Mouse (Mus musculus) layer of hippocampus, adult 11-12 months (tissue): ENCODE measurements at regions not wholly inside any gene's neighbourhood (a gene's known extent, or its start where the extent isn't known, plus 50 kb on each side); places are given as distances from the start of the nearest gene placed in this dataset.
"Not testable (repeated sequence)": the region's sequence is repeated elsewhere in the genome, so short reads cannot be mapped to it uniquely, and the experiment has no call there.

Source experiments
- DNase-seq: peaks from one replicate; pipeline ENCODE4 v3.0.0; 2022; ENCODE audit warnings: low spot score

GRCm38 (mm10) chr10:25695798-25696197 lies 159.7 kb upstream of the Smlr1 start:
- DNase-seq: no peak

GRCm38 (mm10) chr10:25681243-25681642 lies 145.2 kb upstream of the Smlr1 start:
- DNase-seq: peak; percentile 78

DNA sequence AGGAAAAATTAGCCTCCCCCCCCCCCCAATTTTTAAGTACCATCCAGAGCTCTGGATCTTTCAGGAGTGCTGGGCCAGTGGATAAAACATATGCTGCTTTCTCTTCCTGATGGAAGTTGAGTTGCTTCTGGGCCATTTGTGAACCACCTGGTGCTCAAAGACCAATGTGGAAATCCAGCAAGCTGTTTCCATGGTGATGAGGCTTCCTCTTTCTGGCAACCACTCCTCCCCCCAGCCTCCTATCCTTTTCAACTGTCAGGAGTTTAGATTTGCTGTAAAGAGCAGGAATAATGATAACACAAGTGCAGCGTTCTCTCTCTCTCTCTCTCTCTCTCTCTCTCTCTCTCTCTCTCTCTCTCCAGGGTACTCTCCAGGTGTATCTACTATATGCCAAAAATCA lies 141.8 kb upstream of the Smlr1 start:
- DNase-seq: peak; percentile 36

DNA sequence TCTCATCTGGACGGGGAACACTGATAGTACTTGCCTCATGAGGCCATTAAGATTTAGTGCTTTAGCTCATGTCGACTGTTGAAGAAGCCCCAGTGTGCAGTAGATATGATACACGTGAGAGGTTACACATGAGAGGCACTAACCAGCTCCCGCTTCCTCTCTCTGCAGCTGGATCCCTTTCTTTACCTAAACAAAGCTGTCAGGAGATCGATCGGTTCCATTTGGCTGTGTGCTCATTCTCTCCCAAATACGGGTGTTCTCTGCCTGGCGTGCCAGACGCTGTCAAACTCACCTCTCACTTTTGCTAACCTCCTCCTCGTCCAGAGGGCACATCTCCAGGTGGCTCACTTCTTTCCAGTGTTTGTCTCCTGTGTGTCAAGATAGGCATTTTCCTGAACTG lies 139.3 kb upstream of the Smlr1 start:
- DNase-seq: no peak

DNA sequence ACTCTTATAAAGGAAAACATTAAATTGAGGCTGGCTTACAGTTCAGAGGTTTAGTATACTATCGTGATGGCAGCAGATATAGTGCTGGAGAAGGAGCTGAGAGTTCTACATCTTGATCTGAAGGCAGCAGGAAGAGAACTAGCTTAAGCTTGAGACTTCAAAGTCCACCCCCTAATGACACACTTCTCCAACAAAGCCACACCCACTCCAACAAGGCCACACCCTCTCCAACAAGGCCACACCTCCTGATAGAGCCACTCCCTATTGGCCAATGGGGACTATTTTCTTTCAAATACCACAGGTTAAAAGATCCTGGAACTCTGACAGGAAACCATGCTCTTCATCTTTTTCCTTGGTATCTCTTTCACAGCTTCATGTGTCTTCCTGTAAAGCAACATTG lies 134.0 kb upstream of the Smlr1 start:
- DNase-seq: no peak

GRCm38 (mm10) chr10:25652742-25653563 lies 116.9 kb upstream of the Smlr1 start:
- DNase-seq: no peak

GRCm38 (mm10) chr10:25647740-25648139 lies 111.7 kb upstream of the Smlr1 start:
- no peak for DNase-seq

DNA sequence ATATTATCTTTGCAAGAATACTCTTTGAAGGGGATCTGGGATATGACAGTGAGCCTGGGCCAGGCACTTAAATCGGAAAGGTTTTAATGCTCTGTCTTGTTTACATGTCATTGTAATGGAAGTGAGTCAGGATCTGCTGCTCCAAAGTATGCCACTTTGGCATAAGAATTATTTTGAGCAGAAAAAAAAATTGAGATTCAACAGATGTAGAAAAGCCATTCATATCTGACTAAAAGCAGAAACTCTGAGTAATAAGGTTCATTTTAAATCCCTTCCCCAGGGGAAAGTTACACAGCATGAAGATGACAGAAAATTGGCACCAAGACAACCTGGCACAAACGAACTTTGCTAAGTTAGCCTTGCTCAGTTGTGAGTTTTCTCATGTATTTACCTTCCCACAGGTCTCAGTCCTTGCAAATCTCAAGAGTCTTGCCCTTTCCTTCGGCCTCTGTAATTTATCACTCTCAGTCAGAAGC lies 107.5 kb upstream of the Smlr1 start:
- DNase-seq: no peak

- DNase-seq: no peak
Measured at GRCm38 (mm10) chr10:25642079-25642696, 106.1 kb upstream of the Smlr1 start.

DNA sequence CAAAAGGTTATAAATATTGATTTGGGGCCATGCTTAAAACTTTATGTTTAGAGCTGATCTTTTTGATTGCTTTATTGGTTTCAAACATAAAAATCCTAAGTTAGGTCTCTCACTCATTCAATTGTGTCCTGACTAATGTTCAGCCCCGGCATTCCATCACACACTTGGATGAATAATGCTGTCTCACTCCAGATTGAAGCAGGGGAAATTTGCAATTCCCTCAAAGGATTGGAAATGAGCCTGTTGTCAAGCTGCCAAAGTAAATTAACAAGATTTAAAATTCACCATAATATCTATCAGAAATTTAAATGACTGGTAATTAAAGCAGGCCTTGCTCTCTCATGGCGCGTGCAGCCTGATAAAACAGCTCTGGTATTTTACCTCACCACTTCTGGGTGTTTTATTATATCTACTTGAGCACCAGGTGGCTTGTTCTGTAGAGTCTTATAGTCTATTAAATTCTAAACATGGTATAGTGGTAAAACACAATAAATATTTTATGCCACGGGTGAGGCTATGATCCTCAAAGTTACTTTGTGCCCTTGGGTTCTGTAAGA lies 97.1 kb upstream of the Smlr1 start:
- DNase-seq: peak; percentile 33

- no peak for DNase-seq
Measured at GRCm38 (mm10) chr10:25632306-25632705, 96.2 kb upstream of the Smlr1 start.

DNA sequence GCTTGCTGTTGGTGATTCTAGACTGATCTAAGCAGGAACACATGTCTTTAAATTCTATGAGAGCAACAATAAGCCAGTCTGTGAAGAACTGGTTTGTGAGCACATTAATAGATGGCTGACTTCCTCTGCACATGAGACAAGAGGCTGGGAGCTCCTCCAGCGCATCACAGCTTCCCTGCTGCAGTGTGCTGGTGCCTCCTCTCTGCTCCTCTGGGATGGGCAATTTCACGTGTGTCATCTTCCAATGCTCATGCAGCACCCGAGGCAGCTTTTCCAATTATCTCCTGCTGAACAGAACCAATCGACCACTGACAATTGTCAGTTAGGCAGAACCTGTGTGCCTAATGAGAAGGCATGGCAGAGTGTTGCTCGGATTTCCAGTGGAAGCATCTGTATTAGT lies 86.5 kb upstream of the Smlr1 start:
- DNase-seq: no peak

GRCm38 (mm10) chr10:25621747-25622134 lies 85.7 kb upstream of the Smlr1 start:
- not testable (repeated sequence) for DNase-seq

DNA sequence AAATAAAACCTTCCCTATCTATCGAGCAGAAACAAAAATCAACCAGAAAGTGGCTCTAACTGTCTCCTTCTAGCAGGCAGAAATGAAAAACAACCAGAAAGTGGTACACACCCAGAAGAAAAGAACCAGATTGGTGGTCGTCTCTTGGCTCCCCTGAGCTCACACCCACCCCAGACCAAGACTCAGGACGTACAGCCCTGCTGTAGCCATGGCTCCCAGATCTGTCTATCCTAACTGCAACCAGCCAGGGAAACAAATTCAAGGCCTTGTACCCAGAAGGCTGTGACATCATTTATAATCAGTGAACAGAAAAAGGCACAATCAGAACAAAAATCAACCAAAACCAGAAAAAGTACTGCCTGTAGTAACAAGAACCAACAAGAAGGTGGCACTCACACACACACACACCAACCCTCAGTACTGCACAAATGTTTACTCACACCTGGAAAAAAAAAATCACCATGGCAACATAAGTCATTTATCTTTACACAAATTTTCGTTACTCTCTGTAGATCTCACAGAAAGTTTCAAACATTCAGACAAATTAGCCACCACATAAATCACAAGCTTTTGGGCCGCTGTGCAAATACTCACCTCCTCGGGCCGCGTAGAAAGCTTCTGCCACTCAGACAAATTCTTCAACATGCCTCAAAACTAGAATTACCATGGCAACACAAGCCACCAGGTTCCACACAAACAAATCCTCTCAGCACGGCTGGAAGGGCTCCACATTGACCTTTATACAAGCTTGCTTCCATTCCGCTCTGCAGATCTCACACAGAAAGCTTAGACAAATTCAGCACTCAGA lies 85.1 kb upstream of the Smlr1 start:
- peak; percentile 25 for DNase-seq

DNA sequence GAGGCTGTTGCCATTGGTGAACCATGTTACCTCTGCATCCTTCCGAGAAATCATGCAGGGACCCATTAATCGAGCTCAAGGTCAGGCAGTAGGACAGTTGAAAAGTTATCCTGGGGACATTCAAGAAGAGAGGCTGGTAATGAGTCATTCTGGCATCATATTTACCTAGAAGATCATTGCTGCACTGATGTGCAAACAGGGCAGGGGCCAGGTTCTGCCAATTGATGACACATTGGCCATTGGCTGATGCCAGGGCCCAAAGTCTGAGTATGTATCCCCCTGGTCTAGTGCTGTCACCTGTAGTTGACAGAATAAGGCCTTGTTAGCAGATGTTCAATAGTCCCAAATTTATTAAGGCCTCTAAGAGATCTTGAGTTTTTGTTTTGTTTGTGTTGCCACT lies 83.6 kb upstream of the Smlr1 start:
- DNase-seq: no peak

- DNase-seq: no peak
Measured at GRCm38 (mm10) chr10:25601471-25601870, 65.4 kb upstream of the Smlr1 start.

- no peak for DNase-seq
Measured at GRCm38 (mm10) chr10:25589316-25589645, 53.2 kb upstream of the Smlr1 start.

GRCm38 (mm10) chr10:25588611-25589315 lies 52.7 kb upstream of the Smlr1 start:
- no peak for DNase-seq
